Mouse (Mus musculus): ENCODE data around the gene Rnf144a. TPM values are rescaled to one million over a fixed set of nuclear protein-coding genes. Genes with fewer than 3 reads are reported as not detected.
A peak's percentile ranks its signal among the peaks of the same experiment; 100 is the strongest.

The Rnf144a gene
- polyA plus RNA-seq, 2 experiments: 0.60 to 0.74 TPM

DNA sequence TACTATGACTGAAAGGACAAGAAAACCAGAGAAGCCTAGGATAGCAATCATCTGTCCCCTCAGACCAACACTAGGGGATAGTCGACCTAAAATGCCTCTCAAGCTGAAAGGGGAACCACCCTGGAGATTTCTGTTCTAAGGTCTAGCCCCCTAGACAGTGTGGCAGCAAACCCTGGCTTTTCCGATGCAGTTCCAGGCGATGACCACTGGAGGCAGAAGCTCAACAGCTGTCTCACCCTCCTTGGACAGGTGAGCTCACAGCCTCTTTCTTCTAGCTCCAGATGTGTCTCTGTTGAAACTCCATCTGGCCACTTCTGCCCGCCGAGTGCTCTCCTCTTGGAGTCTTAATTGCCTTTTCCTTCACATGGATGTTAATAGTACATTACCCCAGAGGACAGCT is 100.1 kb downstream of the Rnf144a start:
- Histone ChIP-seq H3K4me1 (replicated peaks; ENCODE audit: control insufficient read depth in 2 of 2, insufficient read depth in 2 of 2, low read length in 1 of 2) (no peaks in the 10 kb centered on the region), H3K36me3 (replicated peaks; ENCODE audit: control insufficient read depth, insufficient read depth, low read depth) (no peaks in the 10 kb centered on the region), H3K9ac (replicated peaks) (no peak overlapping the region), H3K27me3 (ENCODE audit: control insufficient read depth, insufficient read depth, low read length) (no peaks in the 10 kb centered on the region), H3K4me3 (ENCODE audit: insufficient read depth in 1 of 2, low read depth in 2 of 2, low read length in 2 of 2) (no peak overlapping the region), H3K27ac (no peak overlapping the region), H3K9me3 (ENCODE audit: control insufficient read depth, low read length) (no peaks in the 10 kb centered on the region), H3K4me2 (ENCODE audit: low read depth) (no peak overlapping the region)
- WGBS (ENCODE audit: insufficient replicate concordance): 19% methylated on average over 5 of the region's 5 CpGs
- TF ChIP-seq EP300 (IDR thresholded peaks at IDR 0.05; ENCODE audit: low read depth) (no peak), CTCF (IDR thresholded peaks at IDR 0.05; ENCODE audit: low read depth) (peak; percentile 76)
- no peak for DNase-seq (ENCODE audit: low read depth in 3 of 3, low spot score in 3 of 3)
- no peak for ATAC-seq (ENCODE audit: insufficient read depth)

DNA sequence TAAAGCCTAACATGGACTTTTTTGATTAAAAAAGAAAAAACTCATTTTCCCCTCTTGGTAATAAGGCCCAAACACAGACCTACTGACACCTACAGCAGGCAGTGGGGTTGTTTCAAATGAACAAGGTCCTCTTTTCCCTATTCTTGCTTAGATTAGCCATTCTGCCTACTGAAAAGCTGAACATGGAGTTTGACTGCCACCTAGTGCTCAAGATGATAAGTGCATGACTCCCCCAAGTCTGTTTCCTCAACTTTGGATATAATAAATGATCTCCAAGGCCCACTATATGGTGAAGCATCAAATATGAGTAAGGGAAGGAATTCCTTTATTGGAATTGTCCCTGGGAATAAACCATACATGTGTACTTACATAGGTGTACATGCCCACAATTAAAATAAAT is 103.5 kb downstream of the Rnf144a start:
- H3K36me3 ChIP-seq (replicated peaks; ENCODE audit: control insufficient read depth, insufficient read depth, low read depth): no peaks in the 10 kb centered on the region
- no peaks in the 10 kb centered on the region for H3K9me3 ChIP-seq (ENCODE audit: control insufficient read depth, low read length)
- H3K4me3 ChIP-seq (ENCODE audit: insufficient read depth in 1 of 2, low read depth in 2 of 2, low read length in 2 of 2): no peak overlapping the region
- ATAC-seq (ENCODE audit: insufficient read depth): no peak
- H3K27me3 ChIP-seq (ENCODE audit: control insufficient read depth, insufficient read depth, low read length): no peaks in the 10 kb centered on the region
- no peak overlapping the region for H3K27ac ChIP-seq
- no peak overlapping the region for H3K9ac ChIP-seq (replicated peaks)
- TF ChIP-seq CTCF (IDR thresholded peaks at IDR 0.05; ENCODE audit: low read depth): peak; percentile 64
- TF ChIP-seq EP300 (IDR thresholded peaks at IDR 0.05; ENCODE audit: low read depth): no peak
- no peak for DNase-seq (ENCODE audit: low read depth in 3 of 3, low spot score in 3 of 3)
- no peak overlapping the region for H3K4me2 ChIP-seq (ENCODE audit: low read depth)
- H3K4me1 ChIP-seq (replicated peaks; ENCODE audit: control insufficient read depth in 2 of 2, insufficient read depth in 2 of 2, low read length in 1 of 2): no peaks in the 10 kb centered on the region

DNA sequence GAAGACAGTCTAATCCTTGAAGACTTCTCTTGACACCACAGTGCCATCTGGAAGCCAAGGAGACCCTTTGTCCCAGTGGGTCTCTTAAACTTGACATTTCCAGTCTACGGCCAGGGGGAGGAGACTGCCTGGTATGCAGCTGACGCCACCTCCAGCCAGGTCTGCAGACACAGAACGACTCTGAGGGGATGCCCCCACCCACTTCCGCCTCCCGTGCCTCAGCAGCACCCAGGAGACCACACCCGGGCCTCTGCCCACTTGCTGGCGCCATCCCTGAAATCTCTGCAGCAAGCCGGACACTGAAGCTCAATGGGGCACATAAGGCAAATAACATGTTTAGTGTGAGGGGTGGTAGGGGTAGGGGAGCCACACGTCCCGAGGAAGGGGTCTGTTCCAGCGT is 104.8 kb downstream of the Rnf144a start:
- H3K27me3 ChIP-seq (ENCODE audit: control insufficient read depth, insufficient read depth, low read length): no peaks in the 10 kb centered on the region
- no peaks in the 10 kb centered on the region for H3K9me3 ChIP-seq (ENCODE audit: control insufficient read depth, low read length)
- WGBS (ENCODE audit: insufficient replicate concordance): 59% methylated on average over 11 of the region's 11 CpGs
- H3K27ac ChIP-seq: no peak overlapping the region
- H3K4me2 ChIP-seq (ENCODE audit: low read depth): no peak overlapping the region
- DNase-seq (ENCODE audit: low read depth in 3 of 3, low spot score in 3 of 3) (no peak), ATAC-seq (ENCODE audit: insufficient read depth) (no peak)
- no peaks in the 10 kb centered on the region for H3K36me3 ChIP-seq (replicated peaks; ENCODE audit: control insufficient read depth, insufficient read depth, low read depth)
- TF ChIP-seq EP300 (IDR thresholded peaks at IDR 0.05; ENCODE audit: low read depth) (no peak), CTCF (IDR thresholded peaks at IDR 0.05; ENCODE audit: low read depth) (no peak)
- no peak overlapping the region for H3K9ac ChIP-seq (replicated peaks)
- no peaks in the 10 kb centered on the region for H3K4me1 ChIP-seq (replicated peaks; ENCODE audit: control insufficient read depth in 2 of 2, insufficient read depth in 2 of 2, low read length in 1 of 2)
- no peak overlapping the region for H3K4me3 ChIP-seq (ENCODE audit: insufficient read depth in 1 of 2, low read depth in 2 of 2, low read length in 2 of 2)

DNA sequence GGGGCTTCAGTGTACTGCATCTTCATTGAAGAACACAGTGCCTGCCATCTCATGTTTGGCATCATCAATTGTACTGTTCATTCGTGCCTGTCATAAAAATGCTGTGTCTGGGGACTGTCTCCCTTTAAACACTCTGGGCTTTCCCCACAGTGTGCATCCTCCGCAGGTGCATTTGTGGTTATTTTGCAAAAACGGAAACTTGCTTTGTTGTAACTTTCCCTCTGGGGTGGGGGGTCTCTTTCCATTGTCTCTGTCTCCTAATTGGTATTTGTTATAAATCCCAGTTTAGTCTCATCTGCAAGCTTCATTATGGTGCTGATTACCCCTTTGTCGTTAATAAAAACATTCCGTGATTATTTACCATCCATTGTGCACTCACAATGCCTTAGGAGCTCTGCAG is 112.2 kb downstream of the Rnf144a start:
- no peak for TF ChIP-seq EP300 (IDR thresholded peaks at IDR 0.05; ENCODE audit: low read depth)
- no peak for TF ChIP-seq CTCF (IDR thresholded peaks at IDR 0.05; ENCODE audit: low read depth)
- H3K9ac ChIP-seq (replicated peaks): no peak overlapping the region
- 60% methylated on average over 5 of the region's 5 CpGs for WGBS (ENCODE audit: insufficient replicate concordance)
- no peaks in the 10 kb centered on the region for H3K4me1 ChIP-seq (replicated peaks; ENCODE audit: control insufficient read depth in 2 of 2, insufficient read depth in 2 of 2, low read length in 1 of 2)
- no peaks in the 10 kb centered on the region for H3K9me3 ChIP-seq (ENCODE audit: control insufficient read depth, low read length)
- DNase-seq (ENCODE audit: low read depth in 3 of 3, low spot score in 3 of 3) (no peak), ATAC-seq (ENCODE audit: insufficient read depth) (no peak)
- no peak overlapping the region for H3K4me3 ChIP-seq (ENCODE audit: insufficient read depth in 1 of 2, low read depth in 2 of 2, low read length in 2 of 2)
- H3K4me2 ChIP-seq (ENCODE audit: low read depth): no peak overlapping the region
- H3K27me3 ChIP-seq (ENCODE audit: control insufficient read depth, insufficient read depth, low read length): no peaks in the 10 kb centered on the region
- no peaks in the 10 kb centered on the region for H3K36me3 ChIP-seq (replicated peaks; ENCODE audit: control insufficient read depth, insufficient read depth, low read depth)
- no peak overlapping the region for H3K27ac ChIP-seq

DNA sequence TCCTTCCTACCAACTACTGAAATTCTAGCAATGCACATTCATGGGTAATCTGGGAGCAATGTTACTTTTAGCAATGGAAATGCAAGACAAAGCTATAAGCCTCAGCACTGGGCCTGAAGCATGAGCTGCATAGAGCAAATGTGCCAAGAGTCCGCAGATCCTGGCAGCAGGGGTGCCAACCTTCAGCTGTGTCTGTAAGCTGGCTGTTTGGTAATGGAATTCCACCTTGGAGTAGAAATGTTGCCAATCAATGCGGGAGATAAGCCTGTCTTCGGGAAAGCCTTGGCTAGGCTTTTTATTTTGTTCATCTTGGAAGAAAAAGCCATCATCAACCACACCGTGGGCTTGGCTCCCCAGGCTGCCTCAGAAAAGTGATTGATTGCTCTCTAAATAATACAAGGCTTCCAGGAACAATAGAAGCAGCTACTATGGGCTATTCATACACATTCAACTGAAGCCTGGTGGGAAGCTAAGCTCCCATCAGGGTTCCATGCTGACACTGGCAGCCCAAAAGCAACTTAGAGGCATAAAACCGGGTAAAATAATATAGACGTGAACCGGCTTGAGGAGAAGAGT is 115.5 kb downstream of the Rnf144a start:
- ATAC-seq (ENCODE audit: insufficient read depth): no peak
- TF ChIP-seq CTCF (IDR thresholded peaks at IDR 0.05; ENCODE audit: low read depth) (no peak), EP300 (IDR thresholded peaks at IDR 0.05; ENCODE audit: low read depth) (no peak)
- Histone ChIP-seq H3K4me3 (ENCODE audit: insufficient read depth in 1 of 2, low read depth in 2 of 2, low read length in 2 of 2) (no peak overlapping the region), H3K27me3 (ENCODE audit: control insufficient read depth, insufficient read depth, low read length) (no peaks in the 10 kb centered on the region; the same call in 1 of the 2 replicates), H3K36me3 (replicated peaks; ENCODE audit: control insufficient read depth, insufficient read depth, low read depth) (no peaks in the 10 kb centered on the region), H3K9me3 (ENCODE audit: control insufficient read depth, low read length) (no peaks in the 10 kb centered on the region), H3K27ac (no peak overlapping the region), H3K4me2 (ENCODE audit: low read depth) (no peak overlapping the region), H3K9ac (replicated peaks) (no peak overlapping the region), H3K4me1 (replicated peaks; ENCODE audit: control insufficient read depth in 2 of 2, insufficient read depth in 2 of 2, low read length in 1 of 2) (no peaks in the 10 kb centered on the region)
- WGBS (ENCODE audit: insufficient replicate concordance): 53% methylated on average over 7 of the region's 7 CpGs
- no peak for DNase-seq (ENCODE audit: low read depth in 3 of 3, low spot score in 3 of 3)
